Mouse (Mus musculus) right cerebral cortex, adult 2 months (tissue): ENCODE data around the gene Nrbf2.

Experiments used
- DNase-seq, 2 experiments: peaks; one replicate each; pipeline ENCODE4 v3.0.0; 2021 to 2022; ENCODE audit warnings: low spot score in 2 of 2

The Nrbf2 gene

GRCm38 (mm10) chr10:67295331-67295730, 10.2 kb upstream of the Nrbf2 start:
- no peak for DNase-seq

- no peak for DNase-seq
Observed at GRCm38 (mm10) chr10:67291087-67291486, 6.0 kb upstream of the Nrbf2 start.

GRCm38 (mm10) chr10:67290622-67291021, 5.5 kb upstream of the Nrbf2 start:
- DNase-seq = no peak

GRCm38 (mm10) chr10:67287877-67288276, 2.8 kb upstream of the Nrbf2 start:
- peak; percentile 41 to 68 for DNase-seq

GRCm38 (mm10) chr10:67284761-67285175, 337 bp downstream of the Nrbf2 start:
- DNase-seq = no peak

GRCm38 (mm10) chr10:67284311-67284710, 794 bp downstream of the Nrbf2 start:
- DNase-seq = no peak

- no peak for DNase-seq
Observed at GRCm38 (mm10) chr10:67283516-67283915, 1.6 kb downstream of the Nrbf2 start.

- DNase-seq = no peak
Observed at GRCm38 (mm10) chr10:67282531-67282930, 2.6 kb downstream of the Nrbf2 start.

GRCm38 (mm10) chr10:67281852-67282251, 3.3 kb downstream of the Nrbf2 start:
- DNase-seq = no peak

- no peak for DNase-seq
Observed at GRCm38 (mm10) chr10:67275916-67276315, 9.2 kb downstream of the Nrbf2 start.

GRCm38 (mm10) chr10:67264852-67265251, 20.3 kb downstream of the Nrbf2 start:
- DNase-seq = peak; percentile 51 to 67

- no peak for DNase-seq
Observed at GRCm38 (mm10) chr10:67253115-67253514, 32.0 kb downstream of the Nrbf2 start.

- DNase-seq = no peak
Observed at GRCm38 (mm10) chr10:67252353-67252752, 32.8 kb downstream of the Nrbf2 start.

- no peak for DNase-seq
Observed at GRCm38 (mm10) chr10:67250846-67251245, 34.3 kb downstream of the Nrbf2 start.

- no peak for DNase-seq
Observed at GRCm38 (mm10) chr10:67249486-67249885, 35.6 kb downstream of the Nrbf2 start.

- no peak for DNase-seq
Observed at GRCm38 (mm10) chr10:67247145-67247544, 38.0 kb downstream of the Nrbf2 start.

GRCm38 (mm10) chr10:67230439-67230838, 54.7 kb downstream of the Nrbf2 start:
- no peak for DNase-seq

- no peak for DNase-seq
Observed at GRCm38 (mm10) chr10:67226543-67226942, 58.6 kb downstream of the Nrbf2 start.

GRCm38 (mm10) chr10:67226109-67226508, 59.0 kb downstream of the Nrbf2 start:
- peak; percentile 34 to 56 for DNase-seq

- DNase-seq = no peak
Observed at GRCm38 (mm10) chr10:67225528-67225927, 59.6 kb downstream of the Nrbf2 start.

GRCm38 (mm10) chr10:67223942-67224341, 61.2 kb downstream of the Nrbf2 start:
- no peak for DNase-seq

GRCm38 (mm10) chr10:67221284-67221683, 63.8 kb downstream of the Nrbf2 start:
- no peak for DNase-seq

- DNase-seq = no peak
Observed at GRCm38 (mm10) chr10:67220251-67220650, 64.9 kb downstream of the Nrbf2 start.

GRCm38 (mm10) chr10:67218873-67219565, 66.1 kb downstream of the Nrbf2 start:
- DNase-seq = no peak
